ENCODE assay signal across 11 mouse cellular contexts in the genomic region with DNA sequence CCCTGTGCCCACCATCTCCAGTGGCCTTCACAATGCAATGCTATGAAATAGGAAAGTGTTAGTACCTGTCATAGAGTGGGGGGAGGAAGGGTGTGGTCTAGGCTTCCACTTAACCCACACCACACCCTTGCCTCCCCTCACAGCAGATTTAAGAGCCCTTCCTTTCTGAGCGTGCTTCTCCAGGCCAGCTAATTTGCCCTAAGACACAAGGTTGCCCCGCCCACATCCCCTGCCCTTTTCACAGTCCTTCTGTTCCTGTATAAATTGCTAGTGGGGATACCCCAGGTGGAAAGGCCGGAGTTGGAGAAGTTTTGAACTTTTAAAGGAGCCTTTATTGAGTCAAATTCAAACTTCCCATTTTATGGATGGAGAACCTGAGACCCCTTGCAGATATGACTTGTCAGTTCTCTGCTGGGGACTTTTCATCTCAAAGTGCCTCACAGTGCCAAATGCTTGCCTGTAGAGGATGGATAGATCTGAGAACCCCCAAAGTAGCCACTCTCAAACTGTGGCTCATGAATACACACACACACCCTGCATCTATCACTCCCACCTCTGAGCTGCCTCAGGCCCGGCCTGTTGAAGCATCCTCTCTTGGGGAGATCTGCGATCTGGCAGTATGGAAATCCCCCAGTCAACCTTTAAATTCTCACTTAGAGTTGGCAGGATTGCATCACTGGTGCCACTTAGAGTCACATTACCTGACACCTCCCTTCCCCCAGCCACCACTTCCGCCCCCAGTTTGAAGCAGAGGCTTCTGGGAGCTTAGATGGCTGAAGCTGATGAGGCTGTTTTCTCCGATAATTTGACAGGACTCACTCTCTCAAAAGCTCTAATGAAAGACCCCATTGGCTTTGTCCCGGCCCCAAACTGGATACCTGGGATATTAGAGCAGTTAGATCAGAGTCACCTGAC. TPM values are rescaled to one million over a fixed set of nuclear protein-coding genes. Genes with fewer than 3 reads are reported as not detected.
DNase-seq lines count a peak whose midpoint lies in the region; ATAC-seq and TF ChIP-seq lines count a peak whose summit lies in the region.
"Had no signal": no experiment of that assay in that cellular context is flagged by ENCODE, and none has a peak within 500 bp of the region (broad histone marks: within the 10 kb centered on the region; RNA-seq: fewer than 3 reads in every experiment).

No protein-coding gene starts in this region.

- H3K4me1 ChIP-seq in stomach, embryonic 15.5 days: no peaks in the 10 kb centered on the region
- no peaks in the 10 kb centered on the region for H3K4me1 ChIP-seq in stomach, postnatal 0 days (replicated peaks; ENCODE audit: control insufficient read depth, insufficient read depth)
- no peaks in the 10 kb centered on the region for H3K4me1 ChIP-seq in forebrain, embryonic 15.5 days
- H3K4me1 ChIP-seq in intestine, postnatal 0 days (replicated peaks; ENCODE audit: control insufficient read depth, insufficient read depth, low read length): no peaks in the 10 kb centered on the region
- H3K4me1 ChIP-seq: forebrain, embryonic 13.5 days; neural tube, embryonic 15.5 days had no signal

- TF ChIP-seq EP300 in stomach, postnatal 0 days (optimal IDR thresholded peaks at IDR 0.05): no peak

- WGBS in stomach, embryonic 15.5 days: 68% methylated on average over 8 of the region's 8 CpGs
- WGBS in stomach, postnatal 0 days: 70% methylated on average over 8 of the region's 8 CpGs
- 77% methylated on average over 8 of the region's 8 CpGs for WGBS in forebrain, embryonic 15.5 days
- WGBS in intestine, postnatal 0 days: 74% methylated on average over 8 of the region's 8 CpGs

- ATAC-seq in stomach, embryonic 15.5 days (ENCODE audit: insufficient read depth, low FRiP score, low read depth): no peak
- ATAC-seq in stomach, postnatal 0 days (ENCODE audit: low FRiP score, low TSS enrichment): no peak
- peak; percentile 65 for ATAC-seq in megakaryocyte progenitor cell, adult 5-6 weeks (replicated peaks; ENCODE audit: poor library complexity)
- no peak for ATAC-seq in cerebellum, adult (ENCODE audit: insufficient number of reproducible peaks, low FRiP score, low TSS enrichment)
- no peak for ATAC-seq in forebrain, embryonic 15.5 days (replicated peaks)
- no peak for ATAC-seq in intestine, postnatal 0 days
- ATAC-seq: forebrain, embryonic 13.5 days had no signal

- DNase-seq in stomach, postnatal 0 days (ENCODE audit: low spot score): no peak
- DNase-seq in induced T-regulatory cell, adult 2 months (ENCODE audit: low read depth): peak; percentile 97
- peak; percentile 82 to 87 for DNase-seq in thymus, postnatal 36 days

- H3K27ac ChIP-seq in stomach, embryonic 15.5 days: no peak overlapping the region
- H3K27ac ChIP-seq in stomach, postnatal 0 days (replicated peaks): no peak overlapping the region; the same call in 1 of the 2 replicates
- no peak overlapping the region for H3K27ac ChIP-seq in forebrain, embryonic 15.5 days (replicated peaks)
- H3K27ac ChIP-seq in intestine, postnatal 0 days (ENCODE audit: low read depth, low read length): no peak overlapping the region
- H3K27ac ChIP-seq: forebrain, embryonic 13.5 days; left cerebral cortex, adult 2 months; neural tube, embryonic 15.5 days had no signal

- H3K9ac ChIP-seq in stomach, embryonic 15.5 days: no peak overlapping the region; the same call in 1 of the 2 replicates
- H3K9ac ChIP-seq in stomach, postnatal 0 days (ENCODE audit: low read length): no peak overlapping the region
- H3K9ac ChIP-seq in forebrain, embryonic 15.5 days (replicated peaks): no peak overlapping the region
- no peak overlapping the region for H3K9ac ChIP-seq in intestine, postnatal 0 days (ENCODE audit: low read depth, low read length)
- H3K9ac ChIP-seq: forebrain, embryonic 13.5 days; neural tube, embryonic 15.5 days had no signal

- no peaks in the 10 kb centered on the region for H3K9me3 ChIP-seq in stomach, embryonic 15.5 days
- no peaks in the 10 kb centered on the region for H3K9me3 ChIP-seq in stomach, postnatal 0 days (ENCODE audit: control insufficient read depth, low read length)
- H3K9me3 ChIP-seq in forebrain, embryonic 15.5 days: no peaks in the 10 kb centered on the region
- H3K9me3 ChIP-seq in intestine, postnatal 0 days (ENCODE audit: control insufficient read depth): no peaks in the 10 kb centered on the region
- H3K9me3 ChIP-seq: forebrain, embryonic 13.5 days; neural tube, embryonic 15.5 days had no signal

- H3K4me3 ChIP-seq in stomach, embryonic 15.5 days (replicated peaks): peak overlapping the region; percentile 12; the same call in 1 of the 2 replicates
- H3K4me3 ChIP-seq in stomach, postnatal 0 days (ENCODE audit: low read depth, low read length): no peak overlapping the region
- no peak overlapping the region for H3K4me3 ChIP-seq in forebrain, embryonic 15.5 days
- H3K4me3 ChIP-seq in intestine, postnatal 0 days (ENCODE audit: low read depth, low read length): no peak overlapping the region
- H3K4me3 ChIP-seq: forebrain, embryonic 13.5 days; left cerebral cortex, adult 2 months; neural tube, embryonic 15.5 days had no signal

- no peaks in the 10 kb centered on the region for H3K27me3 ChIP-seq in stomach, embryonic 15.5 days (replicated peaks)
- no peaks in the 10 kb centered on the region for H3K27me3 ChIP-seq in stomach, postnatal 0 days (ENCODE audit: control insufficient read depth, insufficient read depth, low read length)
- H3K27me3 ChIP-seq in forebrain, embryonic 15.5 days: no peaks in the 10 kb centered on the region
- no peaks in the 10 kb centered on the region for H3K27me3 ChIP-seq in intestine, postnatal 0 days (replicated peaks; ENCODE audit: control insufficient read depth, insufficient read depth, low read length)
- H3K27me3 ChIP-seq: forebrain, embryonic 13.5 days; neural tube, embryonic 15.5 days had no signal

- H3K4me2 ChIP-seq in stomach, embryonic 15.5 days: no peak overlapping the region
- no peak overlapping the region for H3K4me2 ChIP-seq in stomach, postnatal 0 days (replicated peaks; ENCODE audit: low read depth)
- no peak overlapping the region for H3K4me2 ChIP-seq in forebrain, embryonic 15.5 days (replicated peaks)
- H3K4me2 ChIP-seq in intestine, postnatal 0 days (replicated peaks; ENCODE audit: low read depth): no peak overlapping the region
- H3K4me2 ChIP-seq: forebrain, embryonic 13.5 days; neural tube, embryonic 15.5 days had no signal

- no peak for TF ChIP-seq CTCF in stomach, postnatal 0 days (IDR thresholded peaks at IDR 0.05; ENCODE audit: low read depth)
- no peak for TF ChIP-seq CTCF in intestine, postnatal 0 days (IDR thresholded peaks at IDR 0.05; ENCODE audit: low read depth)

- no peaks in the 10 kb centered on the region for H3K36me3 ChIP-seq in stomach, embryonic 15.5 days
- no peaks in the 10 kb centered on the region for H3K36me3 ChIP-seq in stomach, postnatal 0 days (ENCODE audit: control insufficient read depth, insufficient read depth, low read length)
- H3K36me3 ChIP-seq in forebrain, embryonic 15.5 days: no peaks in the 10 kb centered on the region
- H3K36me3 ChIP-seq in intestine, postnatal 0 days (ENCODE audit: control insufficient read depth, insufficient read depth): no peaks in the 10 kb centered on the region
- H3K36me3 ChIP-seq: neural tube, embryonic 15.5 days had no signal

RNA-seq across cellular contexts. Expression of gene Dock2, which starts 0.9 kb away (rescaled TPM):
- polyA plus RNA-seq in stomach, embryonic 15.5 days (2015; fragmentation: Nextera tagmentation; extraction: Ambion mirVana): 2.2 and 2.4 TPM in 2 replicates
- polyA plus RNA-seq in stomach, postnatal 0 days (2015; fragmentation: Nextera tagmentation; extraction: Ambion mirVana): 0.62 and 1.0 TPM in 2 replicates
- 78.5 and 83.5 TPM in 2 replicates for total RNA-seq in megakaryocyte progenitor cell, adult 5-6 weeks (2015)
- total RNA-seq in megakaryocyte progenitor cell, adult 5-6 weeks (2017): 100 and 105 TPM in 2 replicates
- 0.47 and 0.51 TPM in 2 replicates for polyA plus RNA-seq in forebrain, embryonic 15.5 days (2015; fragmentation: Nextera tagmentation; extraction: Ambion mirVana)
- 0.48 and 0.60 TPM in 2 replicates for polyA plus RNA-seq in intestine, postnatal 0 days (2015; fragmentation: Nextera tagmentation; extraction: Ambion mirVana)

RNA-seq across cellular contexts. Expression of gene Spdl1, which starts 50.7 kb away (rescaled TPM):
- polyA plus RNA-seq in stomach, embryonic 15.5 days (2015; fragmentation: Nextera tagmentation; extraction: Ambion mirVana): 17.8 and 20.0 TPM in 2 replicates
- polyA plus RNA-seq in stomach, postnatal 0 days (2015; fragmentation: Nextera tagmentation; extraction: Ambion mirVana): 3.8 and 5.0 TPM in 2 replicates
- total RNA-seq in megakaryocyte progenitor cell, adult 5-6 weeks (2015): 26.8 and 29.7 TPM in 2 replicates
- total RNA-seq in megakaryocyte progenitor cell, adult 5-6 weeks (2017): 36.6 and 39.5 TPM in 2 replicates
- 8.0 and 9.1 TPM in 2 replicates for polyA plus RNA-seq in forebrain, embryonic 15.5 days (2015; fragmentation: Nextera tagmentation; extraction: Ambion mirVana)
- 3.3 and 3.9 TPM in 2 replicates for polyA plus RNA-seq in intestine, postnatal 0 days (2015; fragmentation: Nextera tagmentation; extraction: Ambion mirVana)
